Mouse (Mus musculus): ENCODE results near the gene Fmo4.

- no peak for TF ChIP-seq CTCF (IDR thresholded peaks at IDR 0.05; ENCODE audit: low read depth, low read length)
- TF ChIP-seq TAL1 (conservative IDR thresholded peaks at IDR 0.05; ENCODE audit: low read depth, low read length) = no peak
Observed at GRCm38 (mm10) chr1:162752009-162752408, 61.8 kb downstream of the Fmo4 start.

Measured in G1E (cell line).